Mouse (Mus musculus) CH12F3 (cell line): ENCODE data around the gene Tcf7l2.

Experiments used
- in situ Hi-C: fragments of 300-500 bp; cut with MboI; formaldehyde crosslinking; loops from 2 replicates; pipeline ENCODE4 v1.14.3; 2020; ENCODE audit warnings: low sequenced_read_pairs

Gene Tcf7l2

GRCm38 (mm10) chr19:55851498-55852324, 110.1 kb downstream of the Tcf7l2 start:
- in situ Hi-C loops = loop anchor here (25.0 kb wide), 1 partner anchor 439 kb away; no protein-coding TSS in a partner anchor

DNA sequence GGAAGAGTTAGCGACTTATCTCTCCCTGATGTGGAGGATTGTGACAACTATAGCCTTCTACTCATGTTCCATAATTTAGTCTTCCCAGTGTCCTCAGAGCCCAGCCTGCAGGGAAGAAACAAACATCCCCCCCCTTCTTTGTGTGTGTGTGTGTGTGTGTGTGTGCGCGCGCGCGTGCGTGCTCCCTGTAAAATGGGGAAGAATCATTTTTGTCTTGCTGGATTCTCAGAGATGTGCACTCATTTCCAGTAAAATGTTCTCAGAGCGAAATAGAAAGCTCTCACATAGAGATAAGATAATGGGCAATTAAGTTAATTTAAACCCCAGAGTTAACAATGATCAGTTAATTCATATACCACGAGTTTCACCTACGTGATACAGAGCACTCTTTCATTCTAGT, 112.8 kb downstream of the Tcf7l2 start:
- in situ Hi-C loops = loop anchor here (25.0 kb wide), 1 partner anchor 442 kb away; no protein-coding TSS in a partner anchor

- in situ Hi-C loops = loop anchor here (25.0 kb wide), 1 partner anchor 443 kb away; no protein-coding TSS in a partner anchor
Measured at GRCm38 (mm10) chr19:55855571-55855970, 114.0 kb downstream of the Tcf7l2 start.

- in situ Hi-C loops = loop anchor here (25.0 kb wide), 1 partner anchor 445 kb away; no protein-coding TSS in a partner anchor
Measured at GRCm38 (mm10) chr19:55857328-55857727, 115.7 kb downstream of the Tcf7l2 start.

DNA sequence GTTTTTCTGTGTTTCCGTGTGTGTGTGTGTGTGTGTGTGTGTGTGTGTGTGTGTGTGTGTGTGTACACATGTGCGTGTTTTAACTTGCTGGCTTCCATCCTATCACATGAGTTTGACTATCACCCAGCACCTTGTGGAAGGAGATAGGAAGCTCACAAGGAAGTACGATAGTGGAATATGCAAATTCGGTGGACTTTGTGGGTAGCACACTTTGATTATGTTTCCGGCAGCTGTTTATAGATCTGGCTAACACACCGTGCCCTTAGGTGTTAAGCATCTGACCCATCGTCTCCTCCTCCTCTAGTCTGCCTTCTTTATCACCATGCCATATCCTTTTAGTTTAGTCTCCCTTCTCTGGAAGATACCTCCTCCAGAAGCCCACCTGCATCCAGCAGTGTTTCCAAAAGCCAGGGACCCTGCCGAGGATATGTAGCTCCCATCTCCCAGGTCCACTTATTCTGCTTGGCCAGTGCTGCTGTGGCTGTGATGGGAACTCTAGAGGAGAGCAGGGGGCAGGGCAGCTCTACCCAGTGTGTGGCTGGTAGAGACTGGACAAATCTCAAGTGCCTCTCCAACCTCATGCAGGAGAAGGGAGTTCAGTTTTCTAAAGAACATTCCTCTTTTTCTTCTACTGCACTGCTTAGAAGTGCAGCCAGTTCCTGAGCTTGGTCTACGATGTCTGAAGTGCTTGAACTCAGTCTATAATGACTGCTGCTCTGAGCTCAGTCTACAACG, 118.6 kb downstream of the Tcf7l2 start:
- in situ Hi-C loops = loop anchor here (25.0 kb wide), 1 partner anchor 448 kb away; no protein-coding TSS in a partner anchor

DNA sequence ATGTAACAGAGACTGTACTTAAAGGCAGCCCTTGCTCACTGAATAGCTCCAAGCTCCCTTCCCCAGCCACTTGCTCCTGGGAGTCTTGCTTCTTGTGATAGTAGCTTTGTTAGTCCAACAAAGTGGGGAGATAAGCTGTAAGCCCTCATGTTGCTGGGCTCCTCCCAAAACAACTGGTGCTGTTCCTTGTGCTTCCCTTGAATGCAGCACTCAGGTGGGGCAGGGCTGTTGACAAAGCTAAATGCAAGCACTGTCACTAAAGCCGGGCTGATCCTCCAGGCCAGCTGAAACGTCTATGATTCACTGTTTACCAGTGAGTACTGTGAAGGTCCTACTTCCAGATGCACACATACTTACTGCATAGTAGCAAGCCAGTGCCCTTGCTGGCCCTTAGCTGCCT, 120.1 kb downstream of the Tcf7l2 start:
- in situ Hi-C loops = loop anchor here (25.0 kb wide), 1 partner anchor 449 kb away; no protein-coding TSS in a partner anchor

DNA sequence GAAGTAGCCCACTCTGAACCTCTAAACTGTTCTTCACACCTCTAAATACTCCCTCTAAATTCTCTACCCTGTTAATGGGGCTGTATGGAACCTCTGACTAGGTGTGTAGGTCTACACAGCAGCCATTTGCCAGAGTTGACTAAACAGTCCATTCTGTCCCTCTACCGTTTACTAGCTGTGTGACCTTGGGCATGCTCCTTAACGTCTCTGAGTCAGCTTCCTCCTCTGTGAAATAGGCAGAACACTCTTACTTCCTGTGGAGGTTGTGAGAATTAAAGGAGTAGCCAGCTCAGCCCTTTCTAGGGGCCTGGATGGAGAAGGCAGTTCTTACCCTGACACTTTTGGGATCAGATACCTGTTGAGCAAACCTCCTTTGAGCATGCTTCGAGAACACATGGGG, 120.9 kb downstream of the Tcf7l2 start:
- in situ Hi-C loops = loop anchor here (25.0 kb wide), 1 partner anchor 450 kb away; no protein-coding TSS in a partner anchor

GRCm38 (mm10) chr19:55865049-55865448, 123.4 kb downstream of the Tcf7l2 start:
- in situ Hi-C loops = loop anchor here (25.0 kb wide), 1 partner anchor 453 kb away; no protein-coding TSS in a partner anchor

DNA sequence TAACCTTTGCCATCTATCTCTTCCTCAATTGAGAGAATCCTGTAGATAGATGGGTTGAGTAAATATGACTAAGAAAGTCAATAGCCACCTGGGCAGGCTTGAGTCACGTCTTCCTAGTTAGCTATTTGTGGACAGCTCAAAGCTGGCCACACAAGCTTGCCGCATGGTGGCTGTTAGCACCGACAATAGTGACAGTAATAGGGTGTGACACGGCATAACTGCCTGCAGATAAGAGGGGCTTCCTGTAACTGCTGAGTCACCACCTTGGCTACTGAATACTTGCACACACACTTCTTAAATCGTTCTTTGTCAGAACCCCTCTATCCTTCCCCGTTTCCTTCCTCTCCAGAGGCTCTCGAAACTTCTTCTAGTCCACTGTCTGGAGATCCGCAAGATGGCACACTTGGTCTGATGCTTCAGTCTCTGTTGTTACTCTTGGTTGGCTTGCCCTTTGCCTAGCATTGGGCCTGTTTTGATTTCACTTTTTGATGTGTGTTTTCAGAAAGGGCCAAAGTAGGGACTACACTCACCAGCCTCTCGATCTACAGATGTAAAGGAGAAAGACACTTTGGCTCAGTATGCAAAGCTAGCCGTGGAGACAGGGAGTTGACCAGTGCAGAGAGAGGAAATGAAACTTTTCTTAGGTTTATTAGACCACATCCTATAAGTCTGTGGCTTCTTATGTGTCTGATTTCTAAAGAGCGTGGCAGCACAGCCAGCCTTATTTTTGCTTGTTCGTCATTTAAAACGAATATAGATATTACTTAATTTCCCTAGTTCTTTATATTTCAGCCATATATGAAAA, 124.4 kb downstream of the Tcf7l2 start:
- in situ Hi-C loops = loop anchor here (25.0 kb wide), 1 partner anchor 454 kb away; no protein-coding TSS in a partner anchor

GRCm38 (mm10) chr19:55867255-55867654, 125.6 kb downstream of the Tcf7l2 start:
- in situ Hi-C loops = loop anchor here (25.0 kb wide), 1 partner anchor 455 kb away; no protein-coding TSS in a partner anchor

GRCm38 (mm10) chr19:55867905-55868304, 126.3 kb downstream of the Tcf7l2 start:
- in situ Hi-C loops = loop anchor here (25.0 kb wide), 1 partner anchor 456 kb away; no protein-coding TSS in a partner anchor

DNA sequence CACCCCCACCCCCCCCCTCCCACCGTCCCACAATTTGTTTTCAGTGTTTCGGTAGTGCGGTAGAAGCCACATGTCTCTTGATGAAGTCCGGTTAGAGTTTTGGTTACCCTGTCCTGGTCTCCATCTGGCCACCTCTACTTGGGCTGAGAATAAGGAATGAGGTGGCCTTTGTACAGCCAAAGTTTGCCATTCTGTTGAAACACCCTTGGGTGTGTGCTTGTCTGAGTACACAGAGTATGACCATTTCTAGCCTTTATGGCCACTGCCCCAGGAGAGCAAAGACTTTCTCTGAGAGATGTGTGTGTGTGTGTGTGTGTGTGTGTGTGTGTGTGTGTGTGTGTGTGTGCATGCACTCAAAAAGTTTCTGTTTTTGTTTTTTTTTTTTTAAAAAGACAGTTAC, 127.0 kb downstream of the Tcf7l2 start:
- in situ Hi-C loops = loop anchor here (25.0 kb wide), 1 partner anchor 456 kb away; no protein-coding TSS in a partner anchor

GRCm38 (mm10) chr19:55870825-55871224, 129.2 kb downstream of the Tcf7l2 start:
- in situ Hi-C loops = loop anchor here (25.0 kb wide), 1 partner anchor 459 kb away; no protein-coding TSS in a partner anchor

GRCm38 (mm10) chr19:55871496-55871895, 129.9 kb downstream of the Tcf7l2 start:
- in situ Hi-C loops = loop anchor here (25.0 kb wide), 1 partner anchor 459 kb away; no protein-coding TSS in a partner anchor

DNA sequence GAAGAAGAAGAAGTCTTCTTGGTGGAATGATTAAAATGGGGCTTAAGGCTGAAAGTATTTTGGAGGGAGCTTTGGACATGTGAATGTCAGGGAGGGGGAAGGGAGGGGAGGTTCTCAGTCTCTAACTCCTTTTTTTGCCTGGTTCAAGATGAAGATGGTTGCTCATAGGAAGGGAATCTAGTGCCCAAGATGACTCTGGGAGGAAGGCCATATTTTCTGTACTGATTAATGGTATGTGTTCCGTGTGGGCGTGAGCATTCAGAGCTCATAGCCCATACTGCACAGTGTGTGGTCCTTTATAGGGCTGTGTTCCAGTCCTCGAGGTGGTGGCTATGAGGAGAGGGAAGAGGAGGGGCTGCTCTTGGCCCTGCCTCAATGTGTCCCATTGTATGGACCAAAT, 131.6 kb downstream of the Tcf7l2 start:
- in situ Hi-C loops = loop anchor here (25.0 kb wide), 1 partner anchor 461 kb away; no protein-coding TSS in a partner anchor

DNA sequence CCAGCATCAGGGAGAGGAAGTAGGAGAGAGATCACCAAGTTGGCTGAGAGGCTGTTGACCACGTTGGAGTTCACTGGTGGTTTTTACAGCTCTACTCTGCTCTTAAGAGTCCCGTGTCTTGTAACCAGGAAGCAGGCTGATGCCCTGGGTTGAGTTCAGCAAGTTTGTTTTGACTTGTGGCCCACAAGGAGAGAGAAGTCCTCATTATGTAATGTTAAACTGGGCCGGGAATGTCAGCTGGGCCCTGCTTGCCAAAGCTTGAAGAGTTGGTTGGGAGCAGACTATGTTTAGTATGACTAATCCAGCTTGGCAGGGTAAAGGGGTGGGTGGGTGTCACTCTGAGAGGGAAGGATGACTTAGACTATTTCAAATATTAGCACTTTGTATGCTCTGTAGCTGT, 134.9 kb downstream of the Tcf7l2 start:
- in situ Hi-C loops = no loop called here

DNA sequence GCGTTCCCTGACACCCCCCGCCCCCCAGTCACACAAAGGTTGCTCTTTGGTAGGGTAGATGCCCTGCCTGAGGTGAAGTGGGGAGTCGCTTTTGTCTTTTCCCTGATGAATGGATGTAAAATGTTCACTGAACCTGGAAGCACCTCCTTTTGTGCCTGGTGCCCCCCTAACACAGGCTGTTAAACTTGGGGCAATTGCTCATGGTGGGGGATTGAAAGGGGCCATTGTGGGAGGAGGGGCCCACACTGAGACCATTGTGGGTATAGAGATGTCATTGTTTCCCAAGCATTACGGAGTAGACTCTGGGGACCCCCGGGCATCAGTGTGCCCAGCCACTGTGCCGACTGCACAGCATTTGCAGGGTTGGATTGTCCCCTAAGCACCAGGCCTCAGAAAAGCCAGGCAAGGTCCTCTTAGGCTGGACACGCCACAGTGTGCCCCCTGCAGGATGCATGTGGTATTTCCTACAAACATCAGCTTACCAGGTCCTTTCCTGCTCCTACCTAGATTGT, 135.8 kb downstream of the Tcf7l2 start:
- in situ Hi-C loops = no loop called here

GRCm38 (mm10) chr19:55880664-55881359, 139.2 kb downstream of the Tcf7l2 start:
- in situ Hi-C loops = no loop called here

DNA sequence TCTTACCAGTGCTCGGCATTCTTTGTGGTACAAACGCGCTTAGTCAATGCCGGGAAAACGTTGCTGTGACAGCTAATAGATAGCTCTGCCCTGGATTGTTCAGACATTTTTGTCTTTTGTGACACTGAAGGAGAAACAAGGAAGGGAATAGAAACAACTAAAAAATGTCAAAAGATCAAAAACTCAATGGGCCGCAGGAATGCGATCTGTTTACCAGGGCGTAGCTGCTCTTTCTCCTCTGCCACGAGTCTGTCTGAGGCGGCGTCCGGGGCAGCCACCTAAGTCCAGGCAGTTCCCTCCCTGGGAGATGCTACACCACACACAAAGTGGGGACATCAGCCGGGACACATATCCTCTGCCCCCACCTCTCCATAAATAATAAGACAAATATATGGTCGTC, 144.9 kb downstream of the Tcf7l2 start:
- in situ Hi-C loops = no loop called here
